In genomic region chr9:59338411-59338810, GRCm38 (mm10) we compare ENCODE assay signal across 21 mouse cellular contexts. TPM values are rescaled to one million over a fixed set of nuclear protein-coding genes. Genes with fewer than 3 reads are reported as not detected.
DNase-seq lines count a peak whose midpoint lies in the region; ATAC-seq and TF ChIP-seq lines count a peak whose summit lies in the region.
"Had no signal": no experiment of that assay in that cellular context is flagged by ENCODE, and none has a peak within 500 bp of the region (broad histone marks: within the 10 kb centered on the region; RNA-seq: fewer than 3 reads in every experiment).

No protein-coding gene starts in this region.

- no peak for DNase-seq in lung, postnatal 36 days
- DNase-seq in thymus, postnatal 25 days = peak; percentile 5
- DNase-seq in thymus, adult 18-20 months = no peak
- DNase-seq in brain, embryonic 14.5 days (ENCODE audit: low read depth) = peak; percentile 8
- no peak for DNase-seq in spleen, adult 18-20 months
- DNase-seq: adrenal gland, postnatal 36 days; B cell, adult 2 months; cerebellum, adult 11 months; cerebellum, adult 9-11 months; gastrocnemius, postnatal 36 days; heart, adult 2 months; heart, postnatal 36 days; kidney, adult 9 months; kidney, postnatal 36 days; layer of hippocampus, postnatal 36 days; right cerebral cortex, postnatal 25 days had no signal

- ATAC-seq in lung, embryonic 16.5 days (ENCODE audit: low read depth) = no peak
- no peak for ATAC-seq in kidney, embryonic 15.5 days (replicated peaks; ENCODE audit: low FRiP score)

- no peak for TF ChIP-seq CTCF in brain, embryonic 14.5 days (IDR thresholded peaks at IDR 0.05; ENCODE audit: borderline replicate concordance, extremely low read depth, insufficient read depth, insufficient read length)

- no peak overlapping the region for H3K9ac ChIP-seq in lung, embryonic 16.5 days (ENCODE audit: low read length)
- no peak overlapping the region for H3K9ac ChIP-seq in kidney, embryonic 15.5 days
- H3K9ac ChIP-seq: embryonic facial prominence, embryonic 12.5 days; hindbrain, embryonic 13.5 days; midbrain, embryonic 12.5 days had no signal

- peak overlapping the region; percentile 17; the same call in 1 of the 2 replicates for H3K27ac ChIP-seq in lung, embryonic 16.5 days (ENCODE audit: low read length)
- H3K27ac ChIP-seq in kidney, embryonic 15.5 days = no peak overlapping the region
- H3K27ac ChIP-seq: embryonic facial prominence, embryonic 12.5 days; heart, adult 2 months; hindbrain, embryonic 13.5 days; midbrain, embryonic 12.5 days had no signal

- H3K9me3 ChIP-seq in lung, embryonic 16.5 days (ENCODE audit: control insufficient read depth, low read length) = no peaks in the 10 kb centered on the region
- no peaks in the 10 kb centered on the region for H3K9me3 ChIP-seq in kidney, embryonic 15.5 days (replicated peaks)
- H3K9me3 ChIP-seq: embryonic facial prominence, embryonic 12.5 days; hindbrain, embryonic 13.5 days; midbrain, embryonic 12.5 days had no signal

- no peak overlapping the region for H3K4me3 ChIP-seq in lung, embryonic 16.5 days (ENCODE audit: low read length)
- no peak overlapping the region for H3K4me3 ChIP-seq in kidney, embryonic 15.5 days (replicated peaks)
- H3K4me3 ChIP-seq: embryonic facial prominence, embryonic 12.5 days; heart, adult 2 months; hindbrain, embryonic 13.5 days; midbrain, embryonic 12.5 days had no signal

- no peak for TF ChIP-seq POLR2A in brain, embryonic 14.5 days (IDR thresholded peaks at IDR 0.05; ENCODE audit: borderline replicate concordance, extremely low read depth, insufficient read depth, insufficient read length, poor library complexity, severe bottlenecking)

- H3K36me3 ChIP-seq in lung, embryonic 16.5 days (ENCODE audit: control insufficient read depth, insufficient read depth, low read length) = peaks cover 2% of the 10 kb centered on the region; the same call in 1 of the 2 replicates
- H3K36me3 ChIP-seq in kidney, embryonic 15.5 days = peaks cover 41% of the 10 kb centered on the region

- no peaks in the 10 kb centered on the region for H3K27me3 ChIP-seq in lung, embryonic 16.5 days (ENCODE audit: control insufficient read depth, insufficient read depth, low read depth, low read length)
- no peaks in the 10 kb centered on the region for H3K27me3 ChIP-seq in kidney, embryonic 15.5 days
- H3K27me3 ChIP-seq: embryonic facial prominence, embryonic 12.5 days; hindbrain, embryonic 13.5 days; midbrain, embryonic 12.5 days had no signal

- no peaks in the 10 kb centered on the region for H3K4me1 ChIP-seq in lung, embryonic 16.5 days (replicated peaks; ENCODE audit: control insufficient read depth, insufficient read depth, low read length)
- H3K4me1 ChIP-seq in kidney, embryonic 15.5 days = no peaks in the 10 kb centered on the region
- H3K4me1 ChIP-seq: embryonic facial prominence, embryonic 12.5 days; hindbrain, embryonic 13.5 days; midbrain, embryonic 12.5 days had no signal

- H3K4me2 ChIP-seq in lung, embryonic 16.5 days (ENCODE audit: low read depth, low read length) = no peak overlapping the region
- no peak overlapping the region for H3K4me2 ChIP-seq in kidney, embryonic 15.5 days
- H3K4me2 ChIP-seq: embryonic facial prominence, embryonic 12.5 days; hindbrain, embryonic 13.5 days; midbrain, embryonic 12.5 days had no signal

- WGBS in lung, embryonic 16.5 days = 72% methylated on average over 5 of the region's 5 CpGs
- WGBS in kidney, embryonic 15.5 days = 87% methylated on average over 5 of the region's 5 CpGs

RNA-seq across cellular contexts. Expression of gene Bbs4, which starts 14.9 kb away (rescaled TPM):
- polyA plus RNA-seq in lung, embryonic 16.5 days (2015; fragmentation: Nextera tagmentation; extraction: Ambion mirVana) = 14.8 and 15.7 TPM in 2 replicates
- 21.7 and 21.9 TPM in 2 replicates for polyA plus RNA-seq in brain, embryonic 14.5 days (2012; rRNA removed)
- 14.2 and 14.6 TPM in 2 replicates for polyA plus RNA-seq in kidney, embryonic 15.5 days (2015; fragmentation: Nextera tagmentation; extraction: Ambion mirVana)

RNA-seq across cellular contexts. Expression of gene Adpgk, which starts 47.1 kb away (rescaled TPM):
- 34.5 and 38.3 TPM in 2 replicates for polyA plus RNA-seq in lung, embryonic 16.5 days (2015; fragmentation: Nextera tagmentation; extraction: Ambion mirVana)
- polyA plus RNA-seq in brain, embryonic 14.5 days (2012; rRNA removed) = 17.6 and 20.7 TPM in 2 replicates
- 38.5 and 39.2 TPM in 2 replicates for polyA plus RNA-seq in kidney, embryonic 15.5 days (2015; fragmentation: Nextera tagmentation; extraction: Ambion mirVana)

Comparison
In these comparisons a context has a peak if more than half of its experiments do, and no peak if none do; other contexts are left out.
1. DNase-seq: peak in thymus, postnatal 25 days (single experiment) and brain, embryonic 14.5 days (single experiment); none in lung, postnatal 36 days (single experiment), thymus, adult 18-20 months (0 of 2) and spleen, adult 18-20 months (0 of 2).